Comparison of ENCODE assay signal across 8 mouse cellular contexts in genomic region chr5:142813722-142814111, GRCm38 (mm10). TPM values are rescaled to one million over a fixed set of nuclear protein-coding genes. Genes with fewer than 3 reads are reported as not detected.
A peak's percentile ranks its signal among the peaks of the same experiment; 100 is the strongest.
DNase-seq lines count a peak whose midpoint lies in the region; ATAC-seq and TF ChIP-seq lines count a peak whose summit lies in the region.

No protein-coding gene starts in this region.

- peaks cover 55% of the 10 kb centered on the region for H3K36me3 ChIP-seq in embryonic facial prominence, embryonic 14.5 days (ENCODE audit: control insufficient read depth, insufficient read depth, low read length)
- 0 out of 2 replicates have a peak, but pooled peaks cover 3% of the 10 kb centered on the region for H3K36me3 ChIP-seq in hindbrain, embryonic 16.5 days (ENCODE audit: control insufficient read depth, insufficient read depth, low read length)

- peak overlapping the region; percentile 100 for H3K27ac ChIP-seq in layer of hippocampus, adult 2 months
- peak overlapping the region; percentile 100 for H3K27ac ChIP-seq in embryonic facial prominence, embryonic 14.5 days (replicated peaks; ENCODE audit: low read depth, low read length)
- peak overlapping the region; percentile 100 for H3K27ac ChIP-seq in hindbrain, embryonic 16.5 days (ENCODE audit: low read depth, low read length)

- no peak for TF ChIP-seq CTCF in layer of hippocampus, adult 2 months (conservative IDR thresholded peaks at IDR 0.05)

- peaks cover 36% of the 10 kb centered on the region for H3K4me1 ChIP-seq in embryonic facial prominence, embryonic 14.5 days (ENCODE audit: control insufficient read depth, insufficient read depth, low read length)
- peaks cover 38% of the 10 kb centered on the region for H3K4me1 ChIP-seq in hindbrain, embryonic 16.5 days (ENCODE audit: control insufficient read depth, insufficient read depth, low read depth, low read length)

- peak overlapping the region; percentile 99 for H3K4me3 ChIP-seq in layer of hippocampus, adult 2 months
- peak overlapping the region; percentile 98 for H3K4me3 ChIP-seq in embryonic facial prominence, embryonic 14.5 days (ENCODE audit: low read depth, low read length)
- peak overlapping the region; percentile 92 for H3K4me3 ChIP-seq in hindbrain, embryonic 16.5 days (ENCODE audit: low read length)

- no peak for DNase-seq in layer of hippocampus, adult 2 months (ENCODE audit: low spot score in 2 of 2)
- no peak for DNase-seq in layer of hippocampus, adult 11-12 months (ENCODE audit: low spot score)
- DNase-seq in Muller cell, postnatal 12 days (ENCODE audit: inconsistent ontology term): peak; percentile 86
- peak; percentile 68 for DNase-seq in embryonic facial prominence, embryonic 14.5 days (ENCODE audit: low spot score)
- DNase-seq in lung, postnatal 4 days: peak; percentile 44 to 50
- no peak for DNase-seq in gastrocnemius, postnatal 25 days

- no peak for ATAC-seq in embryonic facial prominence, embryonic 14.5 days (ENCODE audit: low read depth)
- no peak for ATAC-seq in hindbrain, embryonic 16.5 days
- ATAC-seq in erythroid progenitor cell, adult 5-6 weeks (replicated peaks; ENCODE audit: low FRiP score, poor library complexity, severe bottlenecking): no peak

- no peaks in the 10 kb centered on the region for H3K9me3 ChIP-seq in embryonic facial prominence, embryonic 14.5 days (ENCODE audit: control insufficient read depth, low read length)
- no peaks in the 10 kb centered on the region for H3K9me3 ChIP-seq in hindbrain, embryonic 16.5 days (ENCODE audit: control insufficient read depth, low read length)

- peak overlapping the region; percentile 99 for H3K4me2 ChIP-seq in embryonic facial prominence, embryonic 14.5 days (ENCODE audit: low read depth, low read length)
- peak overlapping the region; percentile 79 for H3K4me2 ChIP-seq in hindbrain, embryonic 16.5 days (ENCODE audit: low read length)

- under 1% methylated on average over 23 of the region's 23 CpGs for WGBS in embryonic facial prominence, embryonic 14.5 days
- WGBS in hindbrain, embryonic 16.5 days: under 1% methylated on average over 23 of the region's 23 CpGs

- H3K9ac ChIP-seq in embryonic facial prominence, embryonic 14.5 days (ENCODE audit: low read depth, low read length): peak overlapping the region; percentile 100
- H3K9ac ChIP-seq in hindbrain, embryonic 16.5 days (ENCODE audit: low read depth, low read length): peak overlapping the region; percentile 100

- no peaks in the 10 kb centered on the region for H3K27me3 ChIP-seq in embryonic facial prominence, embryonic 14.5 days (replicated peaks; ENCODE audit: control insufficient read depth, insufficient read depth, low read length)
- H3K27me3 ChIP-seq in hindbrain, embryonic 16.5 days (replicated peaks; ENCODE audit: control insufficient read depth, insufficient read depth, low read length): no peaks in the 10 kb centered on the region

RNA-seq across cellular contexts. Expression of gene Tnrc18, which starts 3.7 kb away (rescaled TPM):
- 100 to 1,000 TPM; 142 to 143 TPM for total RNA-seq in layer of hippocampus, adult 2 months (2021)
- 32.9 and 36.9 TPM in 2 replicates for polyA plus RNA-seq in embryonic facial prominence, embryonic 14.5 days (2014; fragmentation: Nextera tagmentation; extraction: Ambion mirVana)
- polyA plus RNA-seq in hindbrain, embryonic 16.5 days (2015; fragmentation: Nextera tagmentation; extraction: Ambion mirVana): 19.7 and 23.8 TPM in 2 replicates
- total RNA-seq in erythroid progenitor cell, adult 5-6 weeks (2015; ENCODE audit: low replicate concordance): 14.4 and 21.8 TPM in 2 replicates
- 15.1 TPM in 2 replicates for total RNA-seq in erythroid progenitor cell, adult 5-6 weeks (2017; ENCODE audit: low replicate concordance)
- total RNA-seq in gastrocnemius, postnatal 25 days (2021): 10 to 100 TPM; 25.2 to 31.6 TPM

Comparison
In these comparisons a context has a peak if more than half of its experiments do, and no peak if none do; other contexts are left out.
1. DNase-seq: peak in Muller cell, postnatal 12 days (single experiment), embryonic facial prominence, embryonic 14.5 days (single experiment) and lung, postnatal 4 days (2 of 2); none in layer of hippocampus, adult 2 months (0 of 2), layer of hippocampus, adult 11-12 months (single experiment) and gastrocnemius, postnatal 25 days (single experiment).
2. RNA of gene Tnrc18, which starts 3.7 kb away (total RNA-seq): 142 to 143 TPM in layer of hippocampus, adult 2 months; 25.2 to 31.6 TPM in gastrocnemius, postnatal 25 days and 14.4 to 21.8 TPM in erythroid progenitor cell, adult 5-6 weeks; every median in the first group is over 4 times any median in the second.
3. Peak in every context shown above with its lines, with median percentiles within 50 percentile points of each other: H3K27ac ChIP-seq and H3K4me3 ChIP-seq.